In genomic region chr17:47054613-47055012, GRCm38 (mm10) we compare ENCODE assay signal across 12 mouse cellular contexts. TPM values are rescaled to one million over a fixed set of nuclear protein-coding genes. Genes with fewer than 3 reads are reported as not detected.
A peak's percentile ranks its signal among the peaks of the same experiment; 100 is the strongest.
DNase-seq lines count a peak whose midpoint lies in the region; ATAC-seq and TF ChIP-seq lines count a peak whose summit lies in the region.
"Had no signal": no experiment of that assay in that cellular context is flagged by ENCODE, and none has a peak within 500 bp of the region (broad histone marks: within the 10 kb centered on the region; RNA-seq: fewer than 3 reads in every experiment).

No protein-coding gene starts in this region.

- H3K4me1 ChIP-seq in heart, embryonic 14.5 days (ENCODE audit: control insufficient read depth in 2 of 2, insufficient read depth in 2 of 2, low read length in 2 of 2) = peaks cover 6 to 8% of the 10 kb centered on the region in 2 experiments
- no peaks in the 10 kb centered on the region for H3K4me1 ChIP-seq in hindbrain, postnatal 0 days (ENCODE audit: insufficient read depth, low read length)
- H3K4me1 ChIP-seq: limb, embryonic 12.5 days; neural tube, embryonic 13.5 days had no signal

- ATAC-seq in heart, embryonic 14.5 days (ENCODE audit: insufficient number of reproducible peaks, insufficient read depth, low FRiP score, low read depth) = no peak
- no peak for ATAC-seq in hindbrain, postnatal 0 days

- peak; percentile 28 for DNase-seq in gastrocnemius, adult 2 months
- no peak for DNase-seq in gastrocnemius, postnatal 4 days (ENCODE audit: low spot score in 2 of 2)
- DNase-seq in B cell, adult 2 months = peak; percentile 46 to 56
- DNase-seq in left cerebral cortex, postnatal 14 days (ENCODE audit: low spot score in 2 of 2) = peak; percentile 53 to 68
- no peak for DNase-seq in c-Kit-positive CD71-positive TER-119-positive erythroid progenitor cells, embryonic 14.5 days (ENCODE audit: low spot score)
- no peak for DNase-seq in hindbrain, postnatal 0 days (ENCODE audit: low spot score)
- no peak for DNase-seq in ovary, postnatal 14 days (ENCODE audit: low spot score)
- DNase-seq: thymus, adult 2 months had no signal

- peaks cover 6% of the 10 kb centered on the region; the same call in 1 of the 2 replicates for H3K9me3 ChIP-seq in heart, embryonic 14.5 days (ENCODE audit: control insufficient read depth, low read length)
- no peaks in the 10 kb centered on the region for H3K9me3 ChIP-seq in hindbrain, postnatal 0 days (ENCODE audit: low read length)

- H3K27ac ChIP-seq in gastrocnemius, adult 2 months = peak overlapping the region; percentile 32; the same call in 1 of the 2 replicates
- H3K27ac ChIP-seq in heart, embryonic 14.5 days (replicated peaks in 1 of 2; ENCODE audit: control insufficient read depth in 1 of 2, insufficient read depth in 1 of 2, low read depth in 2 of 2, low read length in 2 of 2) = peak overlapping the region; percentile 54 to 74
- no peak overlapping the region for H3K27ac ChIP-seq in hindbrain, postnatal 0 days
- H3K27ac ChIP-seq: embryonic facial prominence, embryonic 13.5 days; limb, embryonic 12.5 days; neural tube, embryonic 13.5 days had no signal

- intact Hi-C loops in gastrocnemius, adult 2 months (cut with DNase I) = no loop called here
- intact Hi-C loops in left cerebral cortex, postnatal 14 days (cut with DNase I) = no loop called here

- 0 out of 2 replicates have a peak overlapping the region, but pooled peaks have one; percentile 2 for H3K4me2 ChIP-seq in heart, embryonic 14.5 days (ENCODE audit: low read length)
- H3K4me2 ChIP-seq in hindbrain, postnatal 0 days (ENCODE audit: low read depth, low read length) = no peak overlapping the region
- H3K4me2 ChIP-seq: embryonic facial prominence, embryonic 13.5 days; limb, embryonic 12.5 days; neural tube, embryonic 13.5 days had no signal

- no peaks in the 10 kb centered on the region for H3K36me3 ChIP-seq in heart, embryonic 14.5 days (ENCODE audit: control insufficient read depth, insufficient read depth, low read length)
- no peaks in the 10 kb centered on the region for H3K36me3 ChIP-seq in hindbrain, postnatal 0 days (ENCODE audit: insufficient read depth, low read length)
- H3K36me3 ChIP-seq: embryonic facial prominence, embryonic 13.5 days; limb, embryonic 12.5 days; neural tube, embryonic 13.5 days had no signal

- WGBS in heart, embryonic 14.5 days = 40% methylated on average over 11 of the region's 11 CpGs
- 88% methylated on average over 11 of the region's 11 CpGs for WGBS in hindbrain, postnatal 0 days

- peak overlapping the region; percentile 39 for H3K4me3 ChIP-seq in gastrocnemius, adult 2 months
- H3K4me3 ChIP-seq in heart, embryonic 14.5 days (ENCODE audit: control insufficient read depth in 1 of 2, insufficient read depth in 1 of 2, low read depth in 1 of 2, low read length in 2 of 2) = no peak overlapping the region
- H3K4me3 ChIP-seq in hindbrain, postnatal 0 days (ENCODE audit: low read length) = no peak overlapping the region
- H3K4me3 ChIP-seq: embryonic facial prominence, embryonic 13.5 days; limb, embryonic 12.5 days; neural tube, embryonic 13.5 days had no signal

- H3K9ac ChIP-seq in heart, embryonic 14.5 days (ENCODE audit: low read length) = peak overlapping the region; percentile 25; the same call in 1 of the 2 replicates
- no peak overlapping the region for H3K9ac ChIP-seq in hindbrain, postnatal 0 days (replicated peaks; ENCODE audit: low read length)
- H3K9ac ChIP-seq: embryonic facial prominence, embryonic 13.5 days; limb, embryonic 12.5 days; neural tube, embryonic 13.5 days had no signal

- no peak for TF ChIP-seq CTCF in gastrocnemius, adult 2 months (IDR thresholded peaks at IDR 0.05)
- TF ChIP-seq CTCF in hindbrain, postnatal 0 days (IDR thresholded peaks at IDR 0.05; ENCODE audit: low read depth) = no peak

- H3K27me3 ChIP-seq in heart, embryonic 14.5 days (ENCODE audit: control insufficient read depth, insufficient read depth, low read length) = no peaks in the 10 kb centered on the region
- no peaks in the 10 kb centered on the region for H3K27me3 ChIP-seq in hindbrain, postnatal 0 days (ENCODE audit: insufficient read depth, low read length)
- H3K27me3 ChIP-seq: embryonic facial prominence, embryonic 13.5 days; limb, embryonic 12.5 days; neural tube, embryonic 13.5 days had no signal

RNA-seq across cellular contexts. Expression of gene Ubr2, which starts 44.3 kb away (rescaled TPM):
- total RNA-seq in gastrocnemius, adult 2 months (2021) = 10 to 100 TPM; 65.4 to 73.5 TPM
- 10 to 100 TPM; 37.7 to 44.1 TPM for total RNA-seq in gastrocnemius, postnatal 4 days (2021)
- 21.6 and 26.2 TPM in 2 replicates for polyA plus RNA-seq in heart, embryonic 14.5 days (2014; fragmentation: Nextera tagmentation; extraction: Ambion mirVana)
- 10 to 100 TPM; 50.5 to 53.5 TPM for total RNA-seq in left cerebral cortex, postnatal 14 days (2021)
- 20.8 and 33.0 TPM in 2 replicates for total RNA-seq in hindbrain, postnatal 0 days (2014; rRNA removed)
- 8.5 and 8.7 TPM in 2 replicates for polyA plus RNA-seq in hindbrain, postnatal 0 days (2015; fragmentation: Nextera tagmentation; extraction: Ambion mirVana)

Comparison
In these comparisons a context has a peak if more than half of its experiments do, and no peak if none do; other contexts are left out.
1. DNase-seq: peak in gastrocnemius, adult 2 months (single experiment), B cell, adult 2 months (2 of 2) and left cerebral cortex, postnatal 14 days (2 of 2); none in gastrocnemius, postnatal 4 days (0 of 2), c-Kit-positive CD71-positive TER-119-positive erythroid progenitor cells, embryonic 14.5 days (single experiment), hindbrain, postnatal 0 days (single experiment) and ovary, postnatal 14 days (single experiment).